ENCODE assay signal across 8 mouse cellular contexts in genomic region chr2:118554356-118554990, GRCm38 (mm10). TPM values are rescaled to one million over a fixed set of nuclear protein-coding genes. Genes with fewer than 3 reads are reported as not detected.
DNase-seq lines count a peak whose midpoint lies in the region; ATAC-seq and TF ChIP-seq lines count a peak whose summit lies in the region.
"Not testable (repeated sequence)": the region's sequence is repeated elsewhere in the genome, so short reads cannot be mapped to it uniquely, and the experiment has no call there.

No protein-coding gene starts in this region.

- H3K4me3 ChIP-seq in embryonic facial prominence, embryonic 11.5 days (ENCODE audit: low read depth, low read length): peak overlapping the region; percentile 26
- H3K4me3 ChIP-seq in left cerebral cortex, adult 2 months: peak overlapping the region; percentile 46
- peak overlapping the region; percentile 38 for H3K4me3 ChIP-seq in neural tube, embryonic 13.5 days

- H3K27ac ChIP-seq in embryonic facial prominence, embryonic 11.5 days (replicated peaks; ENCODE audit: low read depth, low read length): not testable (repeated sequence)
- peak overlapping the region; percentile 75 for H3K27ac ChIP-seq in left cerebral cortex, adult 2 months
- H3K27ac ChIP-seq in neural tube, embryonic 13.5 days (replicated peaks): peak overlapping the region; percentile 59; the same call in 1 of the 2 replicates

- not testable (repeated sequence) for H3K27me3 ChIP-seq in embryonic facial prominence, embryonic 11.5 days (ENCODE audit: control insufficient read depth, insufficient read depth, low read length); neural tube, embryonic 13.5 days

- H3K36me3 ChIP-seq in embryonic facial prominence, embryonic 11.5 days (replicated peaks; ENCODE audit: control insufficient read depth, insufficient read depth, low read depth, low read length); neural tube, embryonic 13.5 days: not testable (repeated sequence)

- peak overlapping the region; percentile 30; the same call in 1 of the 2 replicates for H3K9ac ChIP-seq in embryonic facial prominence, embryonic 11.5 days (replicated peaks; ENCODE audit: low read length)
- H3K9ac ChIP-seq in neural tube, embryonic 13.5 days: peak overlapping the region; percentile 63

- H3K4me1 ChIP-seq in embryonic facial prominence, embryonic 11.5 days (ENCODE audit: control insufficient read depth, insufficient read depth, low read length); neural tube, embryonic 13.5 days (replicated peaks): not testable (repeated sequence)

- ATAC-seq in embryonic facial prominence, embryonic 11.5 days (replicated peaks; ENCODE audit: insufficient number of reproducible peaks, low FRiP score, low TSS enrichment, low read depth): not testable (repeated sequence)
- peak; percentile 89 for ATAC-seq in inflammation-experienced regulatory T-cells, adult 6 months
- peak; percentile 63 for ATAC-seq in neural tube, embryonic 13.5 days (ENCODE audit: low read depth)

- TF ChIP-seq CTCF in left cerebral cortex, adult 2 months (IDR thresholded peaks at IDR 0.05): not testable (repeated sequence)

- peak; percentile 64 to 83 for DNase-seq in adrenal gland, adult (ENCODE audit: inconsistent age in 2 of 2, low spot score in 1 of 2)
- not testable (repeated sequence) for DNase-seq in embryonic facial prominence, embryonic 11.5 days (ENCODE audit: low spot score); left cerebral cortex, adult 2 months (ENCODE audit: extremely low spot score in 1 of 2, low spot score in 2 of 2)
- DNase-seq in heart, adult 18-20 months: peak; percentile 74 to 82
- DNase-seq in lung, postnatal 10 days: peak; percentile 63
- DNase-seq in thymus, adult 18-20 months: peak; percentile 67 to 82

- intact Hi-C loops in left cerebral cortex, adult 2 months (cut with DNase I): not testable (repeated sequence)

- 71% methylated on average over 14 of the region's 17 CpGs for WGBS in embryonic facial prominence, embryonic 11.5 days
- 73% methylated on average over 15 of the region's 17 CpGs for WGBS in neural tube, embryonic 13.5 days

- H3K9me3 ChIP-seq in embryonic facial prominence, embryonic 11.5 days (replicated peaks; ENCODE audit: control insufficient read depth, low read length); neural tube, embryonic 13.5 days: not testable (repeated sequence)

- peak overlapping the region; percentile 34 for H3K4me2 ChIP-seq in embryonic facial prominence, embryonic 11.5 days (ENCODE audit: low read depth, low read length)
- peak overlapping the region; percentile 56 for H3K4me2 ChIP-seq in neural tube, embryonic 13.5 days

RNA-seq across cellular contexts. Expression of gene Bmf, which starts 5.0 kb away (rescaled TPM):
- polyA plus RNA-seq in embryonic facial prominence, embryonic 11.5 days (2014; fragmentation: Nextera tagmentation; extraction: Ambion mirVana): 5.0 and 5.1 TPM in 2 replicates
- 1 to 10 TPM; 5.2 to 5.4 TPM for total RNA-seq in heart, adult 18-20 months (2021)
- 1 to 10 TPM in 2 of 3 experiments, under 1 TPM in 1; 0.81 to 2.8 (median 1.7) TPM for polyA plus RNA-seq in inflammation-experienced regulatory T-cells, adult 6 months (2017; shearing (Covaris generic))
- 1 to 10 TPM; 3.2 to 4.0 TPM for total RNA-seq in left cerebral cortex, adult 2 months (2021)
- polyA plus RNA-seq in neural tube, embryonic 13.5 days (2015; fragmentation: Nextera tagmentation; extraction: Ambion mirVana): 3.3 and 4.6 TPM in 2 replicates

RNA-seq across cellular contexts. Expression of gene Bub1b, which starts 43.5 kb away (rescaled TPM):
- polyA plus RNA-seq in embryonic facial prominence, embryonic 11.5 days (2014; fragmentation: Nextera tagmentation; extraction: Ambion mirVana): 131 and 135 TPM in 2 replicates
- total RNA-seq in heart, adult 18-20 months (2021): 1 to 10 TPM in 1 of 2 experiments, under 1 TPM in 1; 0.82 to 1.8 TPM
- polyA plus RNA-seq in inflammation-experienced regulatory T-cells, adult 6 months (2017; shearing (Covaris generic)): 10 to 100 TPM in 1 of 3 experiments, 1 to 10 TPM in 2; 5.4 to 49.0 (median 9.4) TPM
- 1 to 10 TPM; 1.9 to 3.0 TPM for total RNA-seq in left cerebral cortex, adult 2 months (2021)
- polyA plus RNA-seq in neural tube, embryonic 13.5 days (2015; fragmentation: Nextera tagmentation; extraction: Ambion mirVana): 14.9 and 16.7 TPM in 2 replicates
